Comparison of ENCODE assay signal across 8 mouse cellular contexts in genomic region chr16:28929686-28930291, GRCm38 (mm10). TPM values are rescaled to one million over a fixed set of nuclear protein-coding genes. Genes with fewer than 3 reads are reported as not detected.
DNase-seq lines count a peak whose midpoint lies in the region; ATAC-seq and TF ChIP-seq lines count a peak whose summit lies in the region.

No protein-coding gene starts in this region.

- H3K4me2 ChIP-seq in hindbrain, postnatal 0 days (ENCODE audit: low read depth, low read length): peak overlapping the region; percentile 70

- no peaks in the 10 kb centered on the region for H3K9me3 ChIP-seq in hindbrain, postnatal 0 days (ENCODE audit: low read length)

- DNase-seq in adrenal gland, postnatal 10 days: peak; percentile 65
- peak; percentile 69 for DNase-seq in embryo, embryonic 10 days (ENCODE audit: low spot score)
- peak; percentile 52 for DNase-seq in gastrocnemius, postnatal 10 days
- peak; percentile 86 for DNase-seq in hindbrain, postnatal 0 days (ENCODE audit: low spot score)
- DNase-seq in left cerebral cortex, adult 8-10 months (ENCODE audit: low spot score in 2 of 2): peak; percentile 39 to 41
- peak; percentile 59 to 78 for DNase-seq in lung, postnatal 4 days
- peak; percentile 53 for DNase-seq in right cerebral cortex, postnatal 4 days

- WGBS in hindbrain, postnatal 0 days: under 1% methylated on average over 49 of the region's 66 CpGs

- peaks cover 5% of the 10 kb centered on the region for H3K4me1 ChIP-seq in hindbrain, postnatal 0 days (ENCODE audit: insufficient read depth, low read length)

- H3K36me3 ChIP-seq in hindbrain, postnatal 0 days (ENCODE audit: insufficient read depth, low read length): no peaks in the 10 kb centered on the region

- TF ChIP-seq CTCF in hindbrain, postnatal 0 days (IDR thresholded peaks at IDR 0.05; ENCODE audit: low read depth): no peak

- H3K27ac ChIP-seq in hindbrain, postnatal 0 days: peak overlapping the region; percentile 93

- peak overlapping the region; percentile 83 for H3K4me3 ChIP-seq in hindbrain, postnatal 0 days (ENCODE audit: low read length)

- H3K9ac ChIP-seq in hindbrain, postnatal 0 days (replicated peaks; ENCODE audit: low read length): peak overlapping the region; percentile 88

- ATAC-seq in hindbrain, postnatal 0 days: peak; percentile 79
- no peak for ATAC-seq in granulocyte monocyte progenitor cell, adult 5-6 weeks (replicated peaks; ENCODE audit: poor library complexity, severe bottlenecking)

- H3K27me3 ChIP-seq in hindbrain, postnatal 0 days (ENCODE audit: insufficient read depth, low read length): no peaks in the 10 kb centered on the region

RNA-seq across cellular contexts. Expression of gene Mb21d2, which starts 0.3 kb away (rescaled TPM):
- total RNA-seq in adrenal gland, postnatal 10 days (2021): 10 to 100 TPM in 1 of 2 experiments, 1 to 10 TPM in 1; 9.7 to 11.4 TPM
- 1 to 10 TPM; 8.3 to 9.1 TPM for total RNA-seq in gastrocnemius, postnatal 10 days (2021)
- total RNA-seq in hindbrain, postnatal 0 days (2014; rRNA removed): 62.3 and 69.5 TPM in 2 replicates
- 19.9 and 21.4 TPM in 2 replicates for polyA plus RNA-seq in hindbrain, postnatal 0 days (2015; fragmentation: Nextera tagmentation; extraction: Ambion mirVana)
- 10 to 100 TPM; 32.4 to 35.2 (median 33.9) TPM for total RNA-seq in left cerebral cortex, adult 8-10 months (2022)
- total RNA-seq in granulocyte monocyte progenitor cell, adult 5-6 weeks (2014; fragmentation: Nextera tagmentation): not detected in 2 replicates
- total RNA-seq in granulocyte monocyte progenitor cell, adult 5-6 weeks (2017): not detected in 2 replicates

Comparison
In these comparisons a context has a peak if more than half of its experiments do, and no peak if none do; other contexts are left out.
1. RNA of gene Mb21d2, which starts 0.3 kb away (total RNA-seq): 62.3 to 69.5 TPM in hindbrain, postnatal 0 days, 32.4 to 35.2 TPM in left cerebral cortex, adult 8-10 months, 9.7 to 11.4 TPM in adrenal gland, postnatal 10 days and 8.3 to 9.1 TPM in gastrocnemius, postnatal 10 days; not detected in granulocyte monocyte progenitor cell, adult 5-6 weeks; every median in the first group is over 4 times any median in the second.
2. Peak in every context shown above with its lines, with median percentiles within 50 percentile points of each other: DNase-seq.